ENCODE assay signal across 8 mouse cellular contexts in the genomic region with DNA sequence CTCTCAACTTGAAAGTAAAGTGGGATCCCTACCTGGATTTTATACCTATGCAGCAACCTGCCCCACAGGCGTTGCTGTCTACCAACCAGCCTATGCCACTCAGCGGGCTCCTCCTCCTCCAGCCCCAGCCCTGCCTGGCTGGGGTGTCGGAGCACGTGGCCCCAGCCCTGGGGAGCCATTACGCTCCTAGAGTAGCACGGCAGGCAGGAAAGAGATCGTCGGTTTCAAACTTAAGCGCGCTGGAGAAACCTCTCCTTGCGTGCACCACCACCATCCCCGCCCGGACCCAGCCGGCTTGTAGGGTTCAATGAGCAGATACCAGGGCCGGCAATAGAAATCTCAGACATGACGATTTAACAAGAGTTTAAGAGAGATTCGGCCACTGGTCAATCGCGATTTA. TPM values are rescaled to one million over a fixed set of nuclear protein-coding genes. Genes with fewer than 3 reads are reported as not detected.
DNase-seq lines count a peak whose midpoint lies in the region; ATAC-seq and TF ChIP-seq lines count a peak whose summit lies in the region.

No protein-coding gene starts in this region.

- TF ChIP-seq CTCF in kidney, postnatal 0 days (IDR thresholded peaks at IDR 0.05; ENCODE audit: low read depth) = no peak
- TF ChIP-seq CTCF in midbrain, postnatal 0 days (IDR thresholded peaks at IDR 0.05) = no peak

- H3K4me2 ChIP-seq in heart, embryonic 13.5 days = peak overlapping the region; percentile 84
- H3K4me2 ChIP-seq in kidney, postnatal 0 days (ENCODE audit: low read length) = peak overlapping the region; percentile 97
- H3K4me2 ChIP-seq in midbrain, postnatal 0 days (ENCODE audit: low read depth, low read length, poor library complexity, severe bottlenecking) = peak overlapping the region; percentile 94

- peaks cover 8% of the 10 kb centered on the region; the same call in 1 of the 2 replicates for H3K36me3 ChIP-seq in heart, embryonic 13.5 days
- H3K36me3 ChIP-seq in kidney, postnatal 0 days (ENCODE audit: insufficient read depth, low read length) = 0 out of 2 replicates have a peak, but pooled peaks cover 2% of the 10 kb centered on the region
- no peaks in the 10 kb centered on the region for H3K36me3 ChIP-seq in midbrain, postnatal 0 days (ENCODE audit: insufficient read depth, low read length)

- peak; percentile 83 for DNase-seq in CD4-positive, CD25-positive, alpha-beta regulatory T cell, adult 2 months (ENCODE audit: low read depth, low spot score)
- peak; percentile 34 for DNase-seq in brain, embryonic 18.5 days (ENCODE audit: low read depth, low spot score)
- peak; percentile 62 for DNase-seq in kidney, postnatal 0 days (ENCODE audit: low spot score)
- DNase-seq in liver = peak; percentile 83
- peak; percentile 74 for DNase-seq in midbrain, postnatal 0 days (ENCODE audit: low spot score)
- DNase-seq in spleen, postnatal 36 days (ENCODE audit: low spot score in 2 of 2) = peak; percentile 72 to 76

- H3K9me3 ChIP-seq in heart, embryonic 13.5 days = no peaks in the 10 kb centered on the region
- no peaks in the 10 kb centered on the region for H3K9me3 ChIP-seq in kidney, postnatal 0 days (replicated peaks; ENCODE audit: low read length)
- no peaks in the 10 kb centered on the region for H3K9me3 ChIP-seq in midbrain, postnatal 0 days (ENCODE audit: low read length)

- H3K27me3 ChIP-seq in heart, embryonic 13.5 days (replicated peaks) = no peaks in the 10 kb centered on the region
- no peaks in the 10 kb centered on the region for H3K27me3 ChIP-seq in kidney, postnatal 0 days (ENCODE audit: insufficient read depth, low read length)
- H3K27me3 ChIP-seq in midbrain, postnatal 0 days (ENCODE audit: insufficient read depth, low read length) = no peaks in the 10 kb centered on the region

- peak overlapping the region; percentile 91 for H3K9ac ChIP-seq in heart, embryonic 13.5 days
- peak overlapping the region; percentile 78 for H3K9ac ChIP-seq in kidney, postnatal 0 days (ENCODE audit: low read depth, low read length)
- H3K9ac ChIP-seq in midbrain, postnatal 0 days (replicated peaks; ENCODE audit: low read length, poor library complexity, severe bottlenecking) = peak overlapping the region; percentile 53

- ATAC-seq in erythroid progenitor cell, adult 5-6 weeks (replicated peaks; ENCODE audit: low FRiP score, poor library complexity, severe bottlenecking) = peak; percentile 58
- ATAC-seq in heart, embryonic 13.5 days (ENCODE audit: extremely low read depth, insufficient number of reproducible peaks, low FRiP score, low TSS enrichment) = peak; percentile 51; the same call in 1 of the 2 replicates
- peak; percentile 47 for ATAC-seq in kidney, postnatal 0 days (replicated peaks; ENCODE audit: low FRiP score, low read depth)
- ATAC-seq in midbrain, postnatal 0 days (ENCODE audit: low FRiP score) = peak; percentile 64

- H3K4me1 ChIP-seq in heart, embryonic 13.5 days = peaks cover 49% of the 10 kb centered on the region
- peaks cover 15% of the 10 kb centered on the region for H3K4me1 ChIP-seq in kidney, postnatal 0 days (replicated peaks; ENCODE audit: insufficient read depth, low read length)
- H3K4me1 ChIP-seq in midbrain, postnatal 0 days (ENCODE audit: insufficient read depth, low read length) = no peaks in the 10 kb centered on the region

- H3K27ac ChIP-seq in heart, embryonic 13.5 days (replicated peaks) = peak overlapping the region; percentile 92
- H3K27ac ChIP-seq in kidney, postnatal 0 days = peak overlapping the region; percentile 95
- peak overlapping the region; percentile 86 for H3K27ac ChIP-seq in midbrain, postnatal 0 days (ENCODE audit: low read depth, low read length)

- H3K4me3 ChIP-seq in heart, embryonic 13.5 days = peak overlapping the region; percentile 85
- H3K4me3 ChIP-seq in kidney, postnatal 0 days (replicated peaks; ENCODE audit: low read depth, low read length) = peak overlapping the region; percentile 87
- H3K4me3 ChIP-seq in midbrain, postnatal 0 days (ENCODE audit: low read depth, low read length) = peak overlapping the region; percentile 66

- under 1% methylated on average over 19 of the region's 19 CpGs for WGBS in heart, embryonic 13.5 days
- under 1% methylated on average over 19 of the region's 19 CpGs for WGBS in kidney, postnatal 0 days
- under 1% methylated on average over 19 of the region's 19 CpGs for WGBS in midbrain, postnatal 0 days

RNA-seq across cellular contexts. Expression of a gene that starts 1.7 kb away (rescaled TPM):
- 4.6 and 7.6 TPM in 2 replicates for total RNA-seq in erythroid progenitor cell, adult 5-6 weeks (2015; ENCODE audit: low replicate concordance)
- total RNA-seq in erythroid progenitor cell, adult 5-6 weeks (2017; ENCODE audit: low replicate concordance) = 1.7 and 2.7 TPM in 2 replicates
- 6.3 and 7.7 TPM in 2 replicates for polyA plus RNA-seq in heart, embryonic 13.5 days (2015; fragmentation: Nextera tagmentation; extraction: Ambion mirVana)
- 17.2 and 19.6 TPM in 2 replicates for polyA plus RNA-seq in kidney, postnatal 0 days (2015; fragmentation: Nextera tagmentation; extraction: Ambion mirVana)
- total RNA-seq in midbrain, postnatal 0 days (2014; rRNA removed) = 6.7 and 6.8 TPM in 2 replicates
- 5.2 and 5.9 TPM in 2 replicates for polyA plus RNA-seq in midbrain, postnatal 0 days (2015; fragmentation: Nextera tagmentation; extraction: Ambion mirVana)

RNA-seq across cellular contexts. Expression of a gene that starts 16.3 kb away (rescaled TPM):
- total RNA-seq in erythroid progenitor cell, adult 5-6 weeks (2015; ENCODE audit: low replicate concordance) = 2.9 TPM in 1 of 2 replicates, not detected in the other
- 1.4 TPM in 1 of 2 replicates, not detected in the other for total RNA-seq in erythroid progenitor cell, adult 5-6 weeks (2017; ENCODE audit: low replicate concordance)
- 177 and 181 TPM in 2 replicates for polyA plus RNA-seq in heart, embryonic 13.5 days (2015; fragmentation: Nextera tagmentation; extraction: Ambion mirVana)
- polyA plus RNA-seq in kidney, postnatal 0 days (2015; fragmentation: Nextera tagmentation; extraction: Ambion mirVana) = 8.5 and 11.6 TPM in 2 replicates
- total RNA-seq in midbrain, postnatal 0 days (2014; rRNA removed) = 34.4 and 59.9 TPM in 2 replicates
- 11.3 and 11.6 TPM in 2 replicates for polyA plus RNA-seq in midbrain, postnatal 0 days (2015; fragmentation: Nextera tagmentation; extraction: Ambion mirVana)

RNA-seq across cellular contexts. Expression of a gene that starts 36.6 kb away (rescaled TPM):
- total RNA-seq in erythroid progenitor cell, adult 5-6 weeks (2015; ENCODE audit: low replicate concordance) = not detected in 2 replicates
- total RNA-seq in erythroid progenitor cell, adult 5-6 weeks (2017; ENCODE audit: low replicate concordance) = not detected in 2 replicates
- polyA plus RNA-seq in heart, embryonic 13.5 days (2015; fragmentation: Nextera tagmentation; extraction: Ambion mirVana) = 19.9 and 23.5 TPM in 2 replicates
- 74.6 and 78.8 TPM in 2 replicates for polyA plus RNA-seq in kidney, postnatal 0 days (2015; fragmentation: Nextera tagmentation; extraction: Ambion mirVana)
- total RNA-seq in midbrain, postnatal 0 days (2014; rRNA removed) = 20.0 and 20.6 TPM in 2 replicates
- 10.8 and 12.0 TPM in 2 replicates for polyA plus RNA-seq in midbrain, postnatal 0 days (2015; fragmentation: Nextera tagmentation; extraction: Ambion mirVana)

Comparison
In these comparisons a context has a peak if more than half of its experiments do, and no peak if none do; other contexts are left out.
1. Peak in every context shown above with its lines: DNase-seq, ATAC-seq, H3K4me3 ChIP-seq and H3K27ac ChIP-seq.
2. RNA of a gene that starts 16.3 kb away (polyA plus RNA-seq): 177 to 181 TPM in heart, embryonic 13.5 days; 11.3 to 11.6 TPM in midbrain, postnatal 0 days and 8.5 to 11.6 TPM in kidney, postnatal 0 days; every median in the first group is over 10 times any median in the second.